Mouse (Mus musculus) fat pad, adult 2 months (tissue): Measurements from ENCODE around the gene Snrnp70.
"Not testable (repeated sequence)": the region's sequence is repeated elsewhere in the genome, so short reads cannot be mapped to it uniquely, and the experiment has no call there.

ENCODE experiments used
- DNase-seq: peaks from one replicate; pipeline ENCODE4 v3.0.0-alpha.2; 2011; ENCODE audit warnings: low read depth, low spot score; ENCODE audit errors: extremely low read depth

The Snrnp70 gene

GRCm38 (mm10) chr7:45409497-45410163 is 14.1 kb upstream of the Snrnp70 start:
- DNase-seq: no peak

- no peak for DNase-seq
Measured at GRCm38 (mm10) chr7:45408949-45409348, 13.4 kb upstream of the Snrnp70 start.

GRCm38 (mm10) chr7:45408351-45408750 is 12.8 kb upstream of the Snrnp70 start:
- DNase-seq: no peak

GRCm38 (mm10) chr7:45407836-45408235 is 12.3 kb upstream of the Snrnp70 start:
- no peak for DNase-seq

GRCm38 (mm10) chr7:45406157-45407156 is 10.9 kb upstream of the Snrnp70 start:
- no peak for DNase-seq

GRCm38 (mm10) chr7:45405091-45406075 is 9.8 kb upstream of the Snrnp70 start, which contains the start of gene Kcna7:
Gene Kcna7, plus strand, starts transcription at chr7:45405653.
- DNase-seq: no peak

GRCm38 (mm10) chr7:45403532-45404261 is 8.2 kb upstream of the Snrnp70 start:
- DNase-seq: no peak

- no peak for DNase-seq
Measured at GRCm38 (mm10) chr7:45401521-45402085, 6.1 kb upstream of the Snrnp70 start.

- DNase-seq: no peak
Measured at GRCm38 (mm10) chr7:45396787-45397186, 1.2 kb upstream of the Snrnp70 start.

- DNase-seq: not testable (repeated sequence)
Measured at GRCm38 (mm10) chr7:45396337-45396775, 814 bp upstream of the Snrnp70 start.

- no peak for DNase-seq
Measured at GRCm38 (mm10) chr7:45395129-45395541, 407 bp downstream of the Snrnp70 start.

- no peak for DNase-seq
Measured at GRCm38 (mm10) chr7:45386077-45386476, 9.5 kb downstream of the Snrnp70 start.

GRCm38 (mm10) chr7:45376057-45376456 is 19.5 kb downstream of the Snrnp70 start:
- no peak for DNase-seq

- DNase-seq: no peak
Measured at GRCm38 (mm10) chr7:45374620-45375019, 20.9 kb downstream of the Snrnp70 start.

- DNase-seq: no peak
Measured at GRCm38 (mm10) chr7:45372371-45372770, 23.2 kb downstream of the Snrnp70 start.

- DNase-seq: no peak
Measured at GRCm38 (mm10) chr7:45370475-45371311, 24.8 kb downstream of the Snrnp70 start, which contains the start of gene Lin7b. Gene Lin7b, minus strand, starts transcription at chr7:45370583.

GRCm38 (mm10) chr7:45369836-45370474 is 25.6 kb downstream of the Snrnp70 start:
- no peak for DNase-seq
